Mouse (Mus musculus) activated CD4-positive, CD25-positive, alpha-beta regulatory T cell, adult 4 months (primary cell): ENCODE data around the gene Tmed9. TPM values are rescaled to one million over a fixed set of nuclear protein-coding genes. Genes with fewer than 3 reads are reported as not detected.
"Not testable (repeated sequence)": the region's sequence is repeated elsewhere in the genome, so short reads cannot be mapped to it uniquely, and the experiment has no call there.

ENCODE experiments used
- ATAC-seq: one replicate; pipeline ENCODE4 v1.8.0; 2017
- polyA plus RNA-seq, 2 experiments: library from polyadenylated mRNA; unstranded; fragments of 100-300 nt; shearing (Covaris generic); gene quantifications; one replicate each; pipeline ENCODE4 v1.2.1; 2017

Gene Tmed9
- polyA plus RNA-seq, 2 experiments from 2014 or later: 152 to 296 TPM

DNA sequence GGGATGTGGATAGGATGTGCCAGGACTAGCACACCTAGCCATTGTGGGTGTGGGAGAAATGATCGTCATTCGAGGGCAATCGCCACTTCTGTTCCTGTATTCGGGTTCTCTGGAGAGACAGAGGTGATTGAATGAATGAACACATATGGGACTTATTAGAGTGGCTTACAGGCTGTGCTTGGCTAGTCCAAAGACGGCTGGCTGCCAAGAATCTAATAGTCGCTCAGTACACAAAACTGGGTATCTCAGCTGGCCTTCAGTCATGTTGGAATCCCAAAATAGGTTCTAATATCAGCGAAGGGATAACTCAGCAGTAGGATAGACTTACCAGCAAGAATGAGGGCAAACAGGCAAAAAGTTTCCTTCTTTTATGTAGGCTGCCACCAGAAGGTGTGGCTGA is 38.5 kb downstream of the Tmed9 start:
- ATAC-seq: no peak

DNA sequence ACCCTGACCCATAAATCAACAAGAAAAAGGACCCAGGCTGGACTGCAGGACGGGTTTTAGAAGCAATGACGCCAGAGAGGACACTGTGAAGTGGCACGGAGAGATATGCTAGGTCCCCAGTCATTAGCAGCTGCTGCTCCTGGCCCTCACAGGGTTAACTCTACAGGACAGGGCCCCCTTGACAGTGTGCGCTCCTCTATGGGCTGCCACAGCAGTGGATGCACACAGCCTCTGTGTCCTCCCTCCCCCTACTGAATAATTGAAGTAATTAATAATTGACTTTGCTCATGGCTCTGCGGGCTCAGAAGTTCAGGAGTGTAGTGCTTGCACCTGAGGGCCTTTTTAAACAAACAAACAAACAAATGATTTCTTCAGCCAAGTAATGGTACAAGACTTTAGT is 39.9 kb downstream of the Tmed9 start:
- ATAC-seq: no peak

- no peak for ATAC-seq
Observed at GRCm38 (mm10) chr13:55619328-55619727, 45.8 kb downstream of the Tmed9 start.

DNA sequence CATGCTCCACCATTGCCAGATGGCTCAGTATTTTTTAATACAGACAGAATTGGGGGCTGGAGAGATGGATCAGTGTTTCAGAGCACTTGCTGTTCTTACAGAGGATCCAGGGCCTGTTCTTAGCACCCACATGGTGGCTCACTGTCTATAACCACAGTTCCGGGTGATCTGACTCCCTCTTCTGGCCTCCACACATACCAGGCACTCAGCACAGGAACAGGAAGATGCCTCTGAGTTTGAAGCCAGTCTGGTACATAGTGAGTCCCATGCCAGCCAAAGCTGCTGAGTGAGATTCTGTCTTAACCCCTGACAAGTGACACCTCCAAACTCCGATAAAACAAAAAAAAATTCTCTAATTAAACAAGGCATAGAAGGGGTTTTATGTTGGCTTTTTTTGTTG is 46.7 kb downstream of the Tmed9 start:
- ATAC-seq: no peak

DNA sequence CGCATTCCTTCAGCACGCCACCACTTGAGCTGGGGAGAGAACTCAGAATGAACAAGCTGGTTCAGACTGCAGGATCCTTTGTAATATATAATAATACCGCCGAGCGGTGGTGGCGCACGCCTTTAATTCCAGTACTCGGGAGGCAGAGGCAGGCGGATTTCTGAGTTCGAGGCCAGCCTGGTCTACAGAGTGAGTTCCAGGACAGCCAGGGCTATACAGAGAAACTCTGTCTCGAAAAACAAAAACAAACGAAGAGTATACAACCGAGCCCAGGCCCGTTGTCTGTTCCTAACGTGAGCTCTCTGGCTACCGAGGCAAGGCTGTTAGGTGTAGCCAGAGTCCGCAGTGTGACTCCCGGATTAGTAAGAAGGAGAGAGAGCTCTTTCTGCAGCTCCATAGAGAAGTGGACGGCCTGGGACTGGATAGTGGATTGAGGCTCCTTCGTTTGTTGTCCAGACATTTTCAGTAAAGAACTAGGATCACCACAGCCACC is 48.7 kb downstream of the Tmed9 start:
- ATAC-seq: peak; percentile 15

- ATAC-seq: peak; percentile 98
Observed at GRCm38 (mm10) chr13:55622649-55623541, 49.4 kb downstream of the Tmed9 start, which contains the start of gene Caml. TSS of gene Caml (plus strand) at chr13:55623005.

- ATAC-seq: peak; percentile 76
Observed at GRCm38 (mm10) chr13:55634639-55635127, 61.2 kb downstream of the Tmed9 start, which contains the start of gene Ddx46. TSS of gene Ddx46 (plus strand) at chr13:55635027.

DNA sequence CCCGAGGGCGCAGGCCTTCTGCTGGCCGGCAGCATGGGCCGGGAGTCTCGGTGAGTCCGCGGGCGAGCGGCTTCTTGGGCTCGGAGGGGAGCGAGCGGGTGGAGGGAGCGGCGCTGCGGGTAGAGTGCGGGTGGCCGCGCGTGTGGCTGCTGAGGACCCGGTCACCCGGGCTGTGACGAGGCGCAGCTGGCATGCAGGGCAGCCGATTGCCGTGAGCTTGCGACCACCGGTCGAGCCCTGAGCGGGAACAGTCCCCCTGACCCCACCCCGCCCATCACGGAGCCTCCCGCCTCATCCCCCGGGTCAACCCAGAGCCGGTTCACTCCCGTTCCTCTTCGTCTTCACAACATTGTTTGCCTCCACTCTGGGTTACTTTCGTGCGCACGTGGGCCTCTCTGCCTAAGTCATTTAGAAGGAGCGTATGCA is 61.6 kb downstream of the Tmed9 start:
- ATAC-seq: no peak

- ATAC-seq: peak; percentile 76
Observed at GRCm38 (mm10) chr13:55636185-55636983, 62.9 kb downstream of the Tmed9 start.

GRCm38 (mm10) chr13:55640480-55640879 is 66.9 kb downstream of the Tmed9 start:
- not testable (repeated sequence) for ATAC-seq

- ATAC-seq: peak; percentile 52
Observed at GRCm38 (mm10) chr13:55644525-55644924, 71.0 kb downstream of the Tmed9 start.

Other genes starting within 250 kb of the Tmed9 start
- 10 to 100 TPM in 1 of 2 experiments, 1 to 10 TPM in 1; 9.2 to 12.4 TPM for gene Mxd3, start 243.9 kb upstream of the Tmed9 start, polyA plus RNA-seq
- gene Lman2, start 210.9 kb upstream of the Tmed9 start, polyA plus RNA-seq: 10 to 100 TPM; 46.7 to 58.6 TPM
- gene Rgs14, start 204.0 kb upstream of the Tmed9 start, polyA plus RNA-seq: 10 to 100 TPM; 51.5 to 69.6 TPM
- gene Slc34a1, start 175.5 kb upstream of the Tmed9 start, polyA plus RNA-seq: not detected
- gene Pfn3, start 158.5 kb upstream of the Tmed9 start, polyA plus RNA-seq: not detected
- gene F12, start 146.9 kb upstream of the Tmed9 start, polyA plus RNA-seq: not detected
- 10 to 100 TPM; 38.6 to 43.6 TPM for gene Grk6, start 128.7 kb upstream of the Tmed9 start, polyA plus RNA-seq
- not detected for gene Prr7, start 109.5 kb upstream of the Tmed9 start, polyA plus RNA-seq
- under 1 TPM in 1 of 2 experiments, not detected in 1; 0.25 TPM for gene Dbn1, start 85.6 kb upstream of the Tmed9 start, polyA plus RNA-seq
- 10 to 100 TPM in 1 of 2 experiments, 1 to 10 TPM in 1; 7.4 to 14.4 TPM for gene Pdlim7, start 60.1 kb upstream of the Tmed9 start, polyA plus RNA-seq
- gene Dok3, start 44.4 kb upstream of the Tmed9 start, polyA plus RNA-seq: 1 to 10 TPM in 1 of 2 experiments, not detected in 1; 2.7 TPM
- gene Ddx41, start 37.1 kb upstream of the Tmed9 start, polyA plus RNA-seq: 10 to 100 TPM; 46.8 to 54.5 TPM
- gene Fam193b, start 2.6 kb upstream of the Tmed9 start, polyA plus RNA-seq: 10 to 100 TPM; 21.6 to 26.7 TPM
- 10 to 100 TPM; 24.5 to 30.2 TPM for gene B4galt7, start 26.2 kb downstream of the Tmed9 start, polyA plus RNA-seq
- 10 to 100 TPM; 31.7 to 39.9 TPM for gene Caml, start 49.3 kb downstream of the Tmed9 start, polyA plus RNA-seq
- 10 to 100 TPM; 59.1 to 64.8 TPM for gene Ddx46, start 61.3 kb downstream of the Tmed9 start, polyA plus RNA-seq
- 10 to 100 TPM; 12.9 to 15.2 TPM for gene B230219D22Rik, start 119.4 kb downstream of the Tmed9 start, polyA plus RNA-seq
- 10 to 100 TPM; 31.4 to 31.5 TPM for gene Txndc15, start 140.9 kb downstream of the Tmed9 start, polyA plus RNA-seq
- gene Pcbd2, start 153.6 kb downstream of the Tmed9 start, polyA plus RNA-seq: 10 to 100 TPM; 11.9 to 15.1 TPM
- under 1 TPM in 1 of 2 experiments, not detected in 1; 0.25 TPM for gene Catsper3, start 210.8 kb downstream of the Tmed9 start, polyA plus RNA-seq